Comparison of ENCODE assay signal across 7 mouse cellular contexts in the genomic region with DNA sequence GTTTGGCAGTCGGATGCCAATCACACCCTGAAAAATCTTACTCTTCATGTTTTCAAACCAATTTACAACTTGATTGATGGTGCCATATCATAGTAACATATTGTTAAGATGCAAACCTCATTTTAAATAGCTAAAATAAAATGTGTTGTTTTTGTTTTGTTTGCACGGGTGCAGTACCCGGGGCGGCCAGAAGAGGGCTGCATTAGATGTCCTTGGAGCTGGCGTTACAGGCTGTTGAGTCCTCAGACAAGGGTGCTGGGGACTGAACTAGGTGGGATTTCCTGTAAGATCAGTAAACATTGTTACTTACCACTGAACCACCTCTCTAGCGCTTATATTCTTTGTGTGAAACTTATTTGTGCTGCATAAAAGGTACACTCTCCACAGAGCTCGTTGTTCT.
DNase-seq lines count a peak whose midpoint lies in the region; ATAC-seq and TF ChIP-seq lines count a peak whose summit lies in the region.

No protein-coding gene starts in this region.

- no peak overlapping the region for H3K4me3 ChIP-seq in kidney, embryonic 16.5 days (ENCODE audit: low read length)
- no peak overlapping the region for H3K4me3 ChIP-seq in MEL (ENCODE audit: control insufficient read depth in 1 of 2, insufficient read depth in 1 of 2, low read depth in 2 of 2, low read length in 2 of 2)

- H3K9ac ChIP-seq in kidney, embryonic 16.5 days (replicated peaks; ENCODE audit: low read length) = no peak overlapping the region
- H3K9ac ChIP-seq in MEL (ENCODE audit: control insufficient read depth, low read depth, low read length, poor library complexity, severe bottlenecking) = no peak overlapping the region

- H3K4me1 ChIP-seq in kidney, embryonic 16.5 days (ENCODE audit: insufficient read depth, low read length) = no peaks in the 10 kb centered on the region
- peaks cover 0 to 10% of the 10 kb centered on the region in 2 experiments; a peak in 2 of 4 replicates for H3K4me1 ChIP-seq in MEL (ENCODE audit: control insufficient read depth in 1 of 2, insufficient read depth in 2 of 2, low read length in 2 of 2)

- peak; percentile 39 for TF ChIP-seq RAD21 in MEL (IDR thresholded peaks at IDR 0.05; ENCODE audit: low read depth, low read length)

- TF ChIP-seq POLR2A in MEL (IDR thresholded peaks at IDR 0.05; ENCODE audit: control insufficient read depth in 1 of 2, insufficient read depth in 1 of 2, low read depth in 1 of 2, low read length in 2 of 2, poor library complexity in 1 of 2) = no peak

- no peaks in the 10 kb centered on the region for H3K36me3 ChIP-seq in kidney, embryonic 16.5 days (ENCODE audit: insufficient read depth, low read length)
- H3K36me3 ChIP-seq in MEL (ENCODE audit: control insufficient read depth in 1 of 2, insufficient read depth in 2 of 2, low read length in 2 of 2) = peaks cover 0 to 7% of the 10 kb centered on the region in 2 experiments; a peak in 2 of 4 replicates

- no peak for TF ChIP-seq EP300 in MEL (IDR thresholded peaks at IDR 0.05; ENCODE audit: low read depth in 1 of 2, low read length in 2 of 2)

- DNase-seq in kidney, adult 11 months = peak; percentile 6
- DNase-seq in CD4-positive, CD25-positive, alpha-beta regulatory T cell, adult 2 months (ENCODE audit: low read depth, low spot score) = peak; percentile 68
- DNase-seq in MEL (ENCODE audit: low read depth, low spot score) = peak; percentile 77
- peak; percentile 48 for DNase-seq in embryo, embryonic 9.5 days (ENCODE audit: extremely low spot score)
- peak; percentile 23 to 53 for DNase-seq in lung, postnatal 4 days
- no peak for DNase-seq in ovary, adult 18-20 months (ENCODE audit: low spot score)

- no peak overlapping the region for H3K27ac ChIP-seq in kidney, embryonic 16.5 days (ENCODE audit: low read length)
- H3K27ac ChIP-seq in MEL (ENCODE audit: control insufficient read depth, low read depth, low read length) = no peak overlapping the region

- 37% methylated on average over 7 of the region's 7 CpGs for WGBS in kidney, embryonic 16.5 days

- TF ChIP-seq CTCF in MEL (IDR thresholded peaks at IDR 0.05 in 2 of 3, conservative IDR thresholded peaks at IDR 0.05 in 1 of 3; ENCODE audit: control insufficient read depth in 1 of 3, insufficient read depth in 1 of 3, low read depth in 2 of 3, low read length in 3 of 3, poor library complexity in 1 of 3, severe bottlenecking in 1 of 3) = peak; percentile 68 to 78 (median 76)

- no peaks in the 10 kb centered on the region for H3K79me2 ChIP-seq in MEL (ENCODE audit: control insufficient read depth, insufficient read depth, low read length, poor library complexity)

- ATAC-seq in kidney, embryonic 16.5 days (ENCODE audit: low FRiP score, low TSS enrichment) = no peak

- H3K9me3 ChIP-seq in kidney, embryonic 16.5 days (ENCODE audit: low read length) = no peaks in the 10 kb centered on the region
- H3K9me3 ChIP-seq in MEL (replicated peaks; ENCODE audit: insufficient read depth, low read length) = no peaks in the 10 kb centered on the region

- no peak overlapping the region for H3K4me2 ChIP-seq in kidney, embryonic 16.5 days (replicated peaks; ENCODE audit: low read depth, low read length)

- H3K27me3 ChIP-seq in kidney, embryonic 16.5 days (ENCODE audit: insufficient read depth, low read length) = peaks cover 36% of the 10 kb centered on the region
- no peaks in the 10 kb centered on the region; a peak in 1 of 4 replicates for H3K27me3 ChIP-seq in MEL (ENCODE audit: control insufficient read depth in 1 of 2, insufficient read depth in 2 of 2, low read length in 2 of 2)

TF ChIP-seq in MEL, 35 proteins besides CTCF, POLR2A, EP300 and RAD21:
- no peak for TF ChIP-seq TAL1 (IDR thresholded peaks at IDR 0.05; ENCODE audit: low read length)
- TF ChIP-seq RCOR1 (IDR thresholded peaks at IDR 0.05; ENCODE audit: low read depth, low read length) = no peak
- no peak for TF ChIP-seq MEF2A (IDR thresholded peaks at IDR 0.05; ENCODE audit: extremely low read depth, insufficient replicate concordance, low read depth, low read length, poor library complexity, severe bottlenecking)
- TF ChIP-seq SIN3A (IDR thresholded peaks at IDR 0.05; ENCODE audit: low read length) = no peak
- peak; percentile 52 for TF ChIP-seq SMC3 (IDR thresholded peaks at IDR 0.05; ENCODE audit: low read depth, low read length)
- TF ChIP-seq MAZ (IDR thresholded peaks at IDR 0.05; ENCODE audit: low read depth, low read length) = no peak
